Mouse (Mus musculus) NIH3T3 (cell line): ENCODE measurements around the gene Slco1a1.
"Not testable (repeated sequence)": the region's sequence is repeated elsewhere in the genome, so short reads cannot be mapped to it uniquely, and the experiment has no call there.

ENCODE experiments used
- DNase-seq: peaks from one replicate; pipeline ENCODE4 v3.0.0-alpha.2; 2012; ENCODE audit warnings: low read depth

Gene Slco1a1

DNA sequence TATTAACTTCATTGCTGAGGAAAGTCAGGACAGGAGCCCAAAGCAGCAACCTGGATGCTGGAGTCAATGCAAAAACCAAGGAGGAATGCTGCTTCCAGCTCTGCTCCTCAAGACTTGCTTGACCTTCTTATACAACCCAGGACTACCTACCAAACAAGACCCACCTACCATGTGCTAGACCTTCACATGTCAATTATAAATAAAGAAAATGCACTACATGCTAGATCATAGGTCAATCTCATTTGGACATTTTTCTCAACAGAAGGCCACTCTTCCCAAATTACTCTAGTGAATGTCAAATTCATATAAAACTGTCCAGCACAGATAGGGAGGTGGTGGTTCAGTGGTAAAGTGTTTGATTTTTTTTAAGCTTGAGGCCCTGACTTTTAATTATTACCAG, at the start of gene Slco1a1:
TSS of gene Slco1a1 (minus strand) at position 101 of the 400 bp plus-strand sequence.
- DNase-seq, result no peak

DNA sequence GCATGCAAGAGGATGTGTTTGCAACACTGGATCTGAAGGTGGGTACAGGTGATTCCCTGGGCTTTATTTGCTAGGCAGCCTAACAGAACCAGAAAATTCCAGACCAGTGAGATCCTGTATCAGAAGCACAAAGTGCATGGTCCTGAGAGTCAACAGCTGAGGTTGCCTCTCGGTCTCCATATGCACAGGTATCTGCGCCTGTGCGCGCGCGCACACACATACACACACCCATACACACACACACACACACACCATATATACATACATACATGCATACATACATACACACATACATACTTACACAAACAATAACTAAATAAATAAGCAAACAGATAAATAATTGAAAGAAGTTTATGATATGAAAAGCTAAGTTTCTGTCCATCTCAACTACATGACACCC, 40.0 kb upstream of the Slco1a1 start:
- DNase-seq, result no peak

DNA sequence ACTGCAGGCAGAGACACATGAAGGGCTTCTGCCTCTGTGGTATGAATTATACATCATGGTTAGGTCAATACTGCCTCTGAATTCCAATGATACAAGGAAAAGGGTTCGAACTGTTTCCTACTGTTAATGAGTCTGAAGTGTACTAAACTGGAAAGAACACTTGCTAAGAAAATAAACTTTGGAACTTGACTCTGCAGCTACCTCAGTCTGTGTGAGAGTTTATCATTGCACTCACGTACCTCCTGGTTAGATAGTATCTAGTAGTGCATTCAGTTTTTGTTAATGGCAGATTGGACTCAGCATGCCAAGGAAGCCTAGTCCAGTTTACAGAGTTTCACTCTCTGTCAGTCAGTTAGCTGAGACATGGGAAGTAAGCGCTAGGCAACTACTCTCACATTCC, 37.9 kb upstream of the Slco1a1 start:
- DNase-seq, result no peak

DNA sequence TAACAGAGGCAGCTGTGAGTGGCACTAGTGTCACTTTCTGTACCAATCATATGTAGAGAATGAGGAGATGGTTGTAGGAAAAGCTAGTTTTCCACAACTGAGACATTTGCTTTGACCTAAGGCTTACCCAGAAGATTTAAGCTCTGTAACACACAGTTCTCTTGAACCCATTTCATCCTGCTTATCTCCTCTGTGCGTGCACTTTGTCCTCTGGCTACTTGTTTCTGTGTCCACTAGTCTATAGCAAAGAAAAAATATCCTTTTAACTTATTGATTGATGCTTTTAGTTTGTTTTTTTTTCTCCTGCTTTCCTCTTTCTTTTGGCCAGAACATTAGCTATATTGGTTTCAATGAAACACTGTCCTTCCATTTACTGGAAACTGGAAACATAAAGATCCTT, 15.7 kb upstream of the Slco1a1 start:
- DNase-seq, result no peak

DNA sequence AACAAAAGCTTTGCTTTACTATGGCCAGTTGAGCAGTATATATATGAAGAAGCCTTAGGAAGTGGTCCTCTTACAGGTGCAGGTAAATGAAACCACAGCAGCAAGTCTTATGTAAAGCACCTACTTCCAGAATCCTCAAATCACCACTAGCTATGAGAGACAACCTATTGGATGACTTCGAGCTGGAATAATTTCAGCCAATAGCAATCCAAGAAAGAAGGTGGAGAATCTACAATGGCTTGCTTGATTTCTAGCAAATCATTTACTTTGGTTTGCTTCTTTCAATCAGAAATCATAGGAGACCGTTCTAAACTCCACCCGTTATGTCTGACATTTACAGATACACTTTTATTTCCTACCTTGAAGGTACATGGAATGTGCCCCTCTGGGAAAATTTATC, 15.1 kb upstream of the Slco1a1 start:
- DNase-seq, result no peak

DNA sequence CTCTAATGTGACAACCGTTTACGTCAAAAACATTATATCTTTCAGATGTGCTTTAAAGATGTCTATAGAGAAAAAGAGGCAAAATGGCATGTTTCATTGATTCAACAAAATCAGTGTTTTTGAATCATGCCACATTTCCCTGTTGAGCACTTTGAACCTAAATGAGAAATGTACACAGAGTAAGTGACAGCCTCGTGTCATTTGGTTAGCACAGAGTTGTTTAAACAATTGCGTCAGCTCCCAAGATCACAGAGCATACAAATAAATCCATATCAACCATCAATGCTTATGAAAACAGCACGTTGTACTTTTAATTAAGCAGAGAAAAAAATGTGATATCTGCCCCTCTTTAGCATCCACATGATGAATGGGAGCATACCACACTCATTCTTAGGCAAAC, 13.7 kb upstream of the Slco1a1 start:
- no peak for DNase-seq

DNA sequence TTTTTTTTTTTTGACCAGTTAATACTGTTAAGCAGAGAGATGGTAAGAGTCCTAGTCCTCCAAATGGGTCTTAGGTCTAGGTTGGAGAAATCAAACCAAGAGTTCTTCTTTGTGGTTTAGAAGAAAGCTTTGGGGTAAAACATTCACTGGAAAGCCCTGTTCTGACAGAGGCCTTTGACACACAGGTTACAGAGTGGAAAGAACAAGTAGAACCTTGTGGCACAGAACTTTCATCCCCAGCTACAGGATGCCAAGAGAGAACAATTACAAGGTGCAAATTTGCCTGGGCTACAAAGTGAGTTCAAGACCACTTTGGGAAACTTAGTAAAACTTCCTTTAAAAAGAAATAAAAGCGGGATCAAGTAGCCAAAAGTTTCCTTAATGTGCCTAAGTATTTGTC, 6.3 kb downstream of the Slco1a1 start:
- no peak for DNase-seq

DNA sequence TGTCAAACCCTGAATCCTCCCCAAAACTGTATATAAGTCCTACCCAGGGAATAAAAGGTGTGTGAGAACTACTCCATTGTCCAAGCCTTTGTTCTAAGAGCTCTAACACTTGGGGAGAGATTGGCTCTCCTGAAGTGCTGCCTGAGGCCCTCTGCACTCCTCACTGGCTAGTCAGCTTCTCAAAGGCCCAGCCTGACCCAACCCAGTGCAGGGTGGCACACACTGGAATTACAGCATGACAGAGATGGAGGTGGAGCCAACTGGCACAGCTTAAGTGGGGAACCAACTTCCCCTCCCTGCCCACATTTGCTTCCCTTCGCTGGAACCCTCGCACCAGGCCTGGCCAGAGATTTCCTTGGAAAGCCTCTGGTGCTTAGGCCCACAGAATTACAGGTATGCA, 48.6 kb downstream of the Slco1a1 start:
- DNase-seq, result no peak

DNA sequence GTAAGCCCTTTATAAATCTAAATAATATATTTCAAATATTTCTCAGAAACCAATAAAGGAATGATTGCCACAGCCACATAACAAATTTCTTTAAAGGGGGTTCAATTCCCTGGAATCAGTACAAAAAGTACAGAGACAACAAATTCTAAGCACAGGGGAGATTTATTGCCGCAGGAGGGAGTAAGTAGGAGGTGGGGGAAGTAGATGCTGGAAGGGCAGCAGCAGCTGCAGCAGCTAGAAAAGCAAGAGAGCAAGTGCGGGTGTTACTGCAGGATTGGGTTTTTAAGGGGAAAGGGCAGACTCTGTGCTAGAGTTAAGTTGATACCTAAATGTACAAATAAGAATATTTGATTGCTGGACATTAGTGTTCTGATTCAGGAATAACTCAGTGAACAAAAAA, 57.0 kb downstream of the Slco1a1 start:
- DNase-seq, result no peak

DNA sequence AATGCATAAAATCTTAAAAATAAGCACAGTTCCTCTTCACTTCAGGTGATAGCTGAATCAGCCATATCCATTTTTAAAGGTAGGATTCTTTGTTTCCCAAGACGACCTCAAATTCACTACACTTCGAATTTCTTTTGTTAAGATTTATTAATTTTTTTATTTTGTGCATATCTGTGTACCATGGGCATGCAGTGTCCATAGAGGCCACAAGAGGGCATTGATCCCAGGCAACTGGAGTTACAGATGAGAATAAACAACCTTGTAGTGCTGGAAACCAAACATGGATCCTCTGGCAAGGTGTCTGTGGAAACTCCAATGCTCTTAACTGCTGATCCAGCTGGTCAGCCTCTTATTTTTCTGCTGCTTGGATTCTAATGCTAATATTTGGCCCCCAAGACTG, 58.5 kb downstream of the Slco1a1 start:
- no peak for DNase-seq

DNA sequence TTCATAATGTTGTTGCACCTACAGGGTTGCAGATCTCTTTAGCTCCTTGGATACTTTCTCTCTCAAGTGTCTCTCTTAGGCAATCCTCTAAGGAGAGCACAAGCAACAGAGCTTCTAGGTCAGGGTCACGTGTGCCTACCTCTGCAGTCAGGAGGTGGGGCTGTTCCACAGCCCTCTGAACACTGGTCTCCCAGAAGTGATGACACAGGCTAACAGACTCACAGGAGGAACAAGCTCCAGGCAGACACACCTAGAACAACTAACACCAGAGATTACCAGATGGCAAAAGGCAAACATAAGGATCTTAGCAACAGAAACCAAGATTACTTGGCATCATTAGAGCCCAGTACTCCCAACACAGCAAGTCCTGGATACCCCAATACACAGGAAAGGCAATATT, 64.2 kb downstream of the Slco1a1 start:
- no peak for DNase-seq

DNA sequence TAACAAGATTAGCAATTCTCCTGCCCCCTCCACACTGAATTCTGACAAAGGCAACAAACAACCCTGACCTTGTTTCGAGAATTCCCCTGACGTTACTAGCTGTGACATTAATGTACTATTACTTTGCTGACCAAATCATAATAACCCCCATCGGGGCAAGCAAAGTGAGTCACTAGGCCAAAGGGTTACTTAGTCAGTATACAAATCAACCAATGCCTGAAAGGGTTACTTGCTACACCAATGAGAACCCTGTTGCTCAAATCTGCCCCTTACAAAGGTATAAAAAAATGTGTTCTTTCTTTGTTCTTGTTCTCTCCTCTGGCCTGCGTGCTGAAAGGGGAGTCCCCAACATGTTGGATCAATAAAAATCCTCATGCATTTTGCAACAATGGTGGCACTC, 71.0 kb downstream of the Slco1a1 start:
- DNase-seq, result not testable (repeated sequence)

DNA sequence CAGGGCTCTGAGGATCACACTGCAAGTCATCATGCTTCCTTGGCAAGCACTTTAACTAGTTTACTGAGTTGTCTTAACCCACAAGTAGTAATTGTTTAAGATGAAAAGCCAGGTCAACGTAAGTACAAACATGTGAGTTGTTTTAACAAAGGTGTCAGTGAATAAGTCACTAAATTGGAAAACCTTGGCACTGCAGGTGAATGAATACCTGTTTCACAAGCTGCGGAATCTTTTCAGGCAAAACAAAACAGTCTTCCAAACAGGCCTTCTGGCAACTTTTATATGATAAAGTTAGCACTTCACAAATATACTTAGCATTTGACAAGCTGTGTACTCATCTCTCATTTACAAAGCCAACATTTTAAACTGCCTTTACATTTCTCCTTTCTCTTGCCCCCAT, 75.1 kb downstream of the Slco1a1 start:
- no peak for DNase-seq

DNA sequence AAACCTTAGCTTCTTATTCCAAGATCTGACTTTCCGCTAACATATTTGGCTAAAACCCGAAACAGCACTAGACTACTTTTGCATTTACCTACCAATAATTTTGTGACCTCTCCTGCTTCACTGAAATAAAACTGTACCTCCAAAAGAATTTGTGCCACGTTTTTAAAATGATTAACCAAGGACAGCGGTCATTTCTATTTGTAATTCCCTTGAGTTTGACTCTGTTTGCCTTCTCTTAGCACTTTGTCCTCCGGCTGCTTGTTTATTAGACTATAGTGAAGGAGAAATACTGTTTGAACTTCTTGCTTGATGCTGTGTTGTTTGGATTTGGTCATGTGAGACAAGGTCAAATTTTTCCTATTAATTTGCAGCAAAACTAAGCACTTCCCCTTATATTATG, 78.0 kb downstream of the Slco1a1 start:
- DNase-seq, result no peak

DNA sequence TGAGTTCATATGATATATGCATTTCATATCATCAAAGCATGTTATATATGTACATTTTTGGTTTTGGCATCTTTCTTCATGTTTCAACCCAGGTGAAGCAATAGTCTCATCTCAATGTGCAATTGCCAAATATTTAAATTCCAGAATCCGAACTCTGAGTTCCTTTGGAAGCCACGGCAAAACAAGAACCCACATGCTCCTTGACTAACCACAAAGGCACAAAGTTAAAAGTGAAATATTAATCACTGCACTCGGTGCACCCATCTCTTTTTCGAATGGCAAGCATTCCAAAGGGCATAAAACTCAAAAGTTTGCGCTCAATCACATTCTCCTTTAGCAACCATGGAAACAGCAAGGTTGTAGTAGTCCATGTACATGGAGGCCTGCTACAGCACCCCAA, 80.7 kb downstream of the Slco1a1 start:
- no peak for DNase-seq

DNA sequence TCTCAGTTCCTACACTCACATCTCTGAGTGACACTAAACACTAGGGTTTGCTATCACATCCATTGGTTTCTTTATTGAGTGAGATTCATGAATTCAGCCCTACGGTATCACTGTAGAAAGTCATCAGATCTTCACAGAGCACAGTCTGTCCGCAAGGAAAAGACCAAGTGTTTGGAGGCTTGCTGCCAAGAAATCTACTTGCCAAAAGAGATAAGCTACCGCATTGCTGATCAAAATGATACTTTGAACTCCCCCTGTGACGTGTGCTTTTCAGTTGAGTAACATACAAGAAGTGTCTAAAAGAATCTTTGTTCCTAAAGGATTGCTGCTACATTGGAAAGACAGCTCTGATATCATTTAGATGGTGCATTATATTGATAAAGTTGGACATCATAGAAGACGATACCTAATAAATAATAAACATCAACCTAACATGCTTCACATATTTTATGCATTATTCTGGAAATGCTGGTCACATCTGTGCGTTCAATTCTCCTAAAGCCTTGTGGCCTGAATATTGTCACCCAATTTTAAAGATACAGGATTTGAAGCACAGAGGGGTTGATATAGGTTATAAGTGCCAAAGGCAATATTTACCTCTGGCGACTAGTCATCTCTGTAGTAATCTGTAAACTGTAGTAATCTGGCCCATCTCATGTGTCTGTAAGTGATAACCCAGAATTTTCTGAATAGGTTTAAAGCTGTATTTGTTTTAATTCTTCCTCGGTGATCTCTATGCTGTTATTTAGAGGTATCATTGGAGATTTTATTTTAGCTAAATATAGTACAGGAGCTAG, 88.8 kb downstream of the Slco1a1 start:
- no peak for DNase-seq
